Comparison of ENCODE assay signal across 35 mouse cellular contexts in genomic region chr9:73072426-73072825, GRCm38 (mm10). TPM values are rescaled to one million over a fixed set of nuclear protein-coding genes. Genes with fewer than 3 reads are reported as not detected.
DNase-seq lines count a peak whose midpoint lies in the region; ATAC-seq and TF ChIP-seq lines count a peak whose summit lies in the region.
"Had no signal": no experiment of that assay in that cellular context is flagged by ENCODE, and none has a peak within 500 bp of the region (broad histone marks: within the 10 kb centered on the region; RNA-seq: fewer than 3 reads in every experiment).

No protein-coding gene starts in this region.

- H3K9ac ChIP-seq in heart, postnatal 0 days (replicated peaks; ENCODE audit: low read depth, low read length) = no peak overlapping the region
- H3K9ac ChIP-seq: embryonic facial prominence, embryonic 15.5 days; heart, embryonic 13.5 days; hindbrain, embryonic 13.5 days; midbrain, embryonic 12.5 days had no signal

- no peaks in the 10 kb centered on the region for H3K36me3 ChIP-seq in heart, postnatal 0 days (replicated peaks; ENCODE audit: control insufficient read depth, insufficient read depth, low read length)
- no peaks in the 10 kb centered on the region for H3K36me3 ChIP-seq in heart, embryonic 10.5 days
- H3K36me3 ChIP-seq in megakaryocyte, embryonic 14.5 days (replicated peaks; ENCODE audit: low read length) = peaks cover 47% of the 10 kb centered on the region
- H3K36me3 ChIP-seq: embryonic facial prominence, embryonic 15.5 days; heart, embryonic 13.5 days; hindbrain, embryonic 13.5 days; midbrain, embryonic 12.5 days had no signal

- no peak for DNase-seq in heart, postnatal 0 days (ENCODE audit: low spot score)
- DNase-seq in heart, embryonic 10.5 days (ENCODE audit: low spot score) = no peak
- DNase-seq in thymus, postnatal 0 days (ENCODE audit: low spot score) = peak; percentile 32
- no peak for DNase-seq in thymus, postnatal 10 days (ENCODE audit: low spot score in 2 of 2)
- DNase-seq in cerebellum, postnatal 14 days = no peak
- no peak for DNase-seq in lung, adult 18-20 months
- DNase-seq: adrenal gland, adult 8-10 months; cerebellum, adult 8-10 months; gastrocnemius, postnatal 14 days; heart, adult 18-20 months; kidney, adult 18-20 months; lung, adult 2 months; retina, postnatal 1 day; right cerebral cortex, postnatal 25 days had no signal

- TF ChIP-seq EP300 in heart, postnatal 0 days (IDR thresholded peaks at IDR 0.05; ENCODE audit: low read depth) = no peak

- H3K27me3 ChIP-seq in heart, postnatal 0 days (ENCODE audit: control insufficient read depth, insufficient read depth, low read length) = no peaks in the 10 kb centered on the region
- no peaks in the 10 kb centered on the region for H3K27me3 ChIP-seq in heart, embryonic 10.5 days (ENCODE audit: insufficient read depth, poor library complexity, severe bottlenecking)
- H3K27me3 ChIP-seq in megakaryocyte, embryonic 14.5 days (replicated peaks) = no peaks in the 10 kb centered on the region
- H3K27me3 ChIP-seq: CH12.LX; embryonic facial prominence, embryonic 15.5 days; heart, embryonic 13.5 days; hindbrain, embryonic 13.5 days; midbrain, embryonic 12.5 days had no signal

- no peak for ATAC-seq in heart, postnatal 0 days (ENCODE audit: insufficient read depth, low read depth)
- ATAC-seq in cerebellum, adult (ENCODE audit: insufficient number of reproducible peaks, low FRiP score, low TSS enrichment) = no peak
- ATAC-seq: forebrain, embryonic 16.5 days had no signal

- no peaks in the 10 kb centered on the region for H3K9me3 ChIP-seq in heart, postnatal 0 days (replicated peaks; ENCODE audit: control insufficient read depth, low read length)
- H3K9me3 ChIP-seq in heart, embryonic 10.5 days = no peaks in the 10 kb centered on the region
- H3K9me3 ChIP-seq in megakaryocyte, embryonic 14.5 days = no peaks in the 10 kb centered on the region
- H3K9me3 ChIP-seq: embryonic facial prominence, embryonic 15.5 days; G1E; heart, embryonic 13.5 days; hindbrain, embryonic 13.5 days; midbrain, embryonic 12.5 days had no signal

- H3K4me2 ChIP-seq in heart, postnatal 0 days (ENCODE audit: low read depth, low read length) = no peak overlapping the region
- H3K4me2 ChIP-seq: embryonic facial prominence, embryonic 15.5 days; heart, embryonic 13.5 days; hindbrain, embryonic 13.5 days; midbrain, embryonic 12.5 days had no signal

- peak overlapping the region; percentile 15; the same call in 1 of the 2 replicates for H3K27ac ChIP-seq in heart, postnatal 0 days (ENCODE audit: low read depth)
- no peak overlapping the region for H3K27ac ChIP-seq in heart, embryonic 10.5 days
- H3K27ac ChIP-seq: embryonic facial prominence, embryonic 15.5 days; heart, embryonic 13.5 days; hindbrain, embryonic 13.5 days; left cerebral cortex, adult 2 months; midbrain, embryonic 12.5 days had no signal

- H3K4me3 ChIP-seq in heart, postnatal 0 days (ENCODE audit: low read depth, low read length) = no peak overlapping the region
- no peak overlapping the region for H3K4me3 ChIP-seq in heart, embryonic 10.5 days
- H3K4me3 ChIP-seq in megakaryocyte, embryonic 14.5 days (replicated peaks) = peak overlapping the region; percentile 82
- H3K4me3 ChIP-seq: embryonic facial prominence, embryonic 15.5 days; heart, embryonic 13.5 days; hindbrain, embryonic 13.5 days; left cerebral cortex, adult 2 months; midbrain, embryonic 12.5 days had no signal

- no peak for TF ChIP-seq CTCF in heart, postnatal 0 days (IDR thresholded peaks at IDR 0.05; ENCODE audit: low read depth)

- H3K4me1 ChIP-seq in heart, postnatal 0 days (ENCODE audit: control insufficient read depth, insufficient read depth) = peaks cover 9% of the 10 kb centered on the region
- peaks cover 24% of the 10 kb centered on the region for H3K4me1 ChIP-seq in heart, embryonic 10.5 days
- H3K4me1 ChIP-seq in megakaryocyte, embryonic 14.5 days = peaks cover 80% of the 10 kb centered on the region

- 68% methylated on average over 8 of the region's 8 CpGs for WGBS in heart, postnatal 0 days
- 73% methylated on average over 8 of the region's 8 CpGs for WGBS in heart, embryonic 10.5 days

RNA-seq across cellular contexts. Expression of gene Rab27a, which starts 27.8 kb away (rescaled TPM):
- total RNA-seq in heart, postnatal 0 days (2014; rRNA removed; ENCODE audit: low replicate concordance) = 3.1 and 4.0 TPM in 2 replicates
- polyA plus RNA-seq in heart, postnatal 0 days (2015; fragmentation: Nextera tagmentation; extraction: Ambion mirVana) = 1.7 and 2.7 TPM in 2 replicates
- polyA plus RNA-seq in heart, embryonic 10.5 days (2016; fragmentation: Nextera tagmentation; extraction: Ambion mirVana) = 3.5 and 5.3 TPM in 2 replicates
- polyA plus RNA-seq in thymus, postnatal 0 days (2015; fragmentation: Nextera tagmentation; extraction: Ambion mirVana) = 41.8 and 43.9 TPM in 2 replicates
- polyA plus RNA-seq in megakaryocyte, embryonic 14.5 days (2012; ENCODE audit: insufficient read depth, low replicate concordance) = 2.8 and 34.3 TPM in 2 replicates

RNA-seq across cellular contexts. Expression of gene Khdc3, which starts 29.2 kb away (rescaled TPM):
- not detected in 2 replicates for total RNA-seq in heart, postnatal 0 days (2014; rRNA removed; ENCODE audit: low replicate concordance)
- not detected in 2 replicates for polyA plus RNA-seq in heart, postnatal 0 days (2015; fragmentation: Nextera tagmentation; extraction: Ambion mirVana)
- not detected in 2 replicates for polyA plus RNA-seq in heart, embryonic 10.5 days (2016; fragmentation: Nextera tagmentation; extraction: Ambion mirVana)
- 0.60 and 0.64 TPM in 2 replicates for polyA plus RNA-seq in thymus, postnatal 0 days (2015; fragmentation: Nextera tagmentation; extraction: Ambion mirVana)
- polyA plus RNA-seq in megakaryocyte, embryonic 14.5 days (2012; ENCODE audit: insufficient read depth, low replicate concordance) = 0.10 TPM in 1 of 2 replicates, not detected in the other
- total RNA-seq: gastrocnemius, postnatal 14 days; heart, postnatal 25 days; monocyte, adult 5-6 weeks had no signal
- polyA plus RNA-seq: embryonic facial prominence, embryonic 15.5 days; forebrain, embryonic 16.5 days; heart, embryonic 13.5 days; hindbrain, embryonic 13.5 days; kidney, embryonic 16.5 days; midbrain, embryonic 12.5 days; neural tube, embryonic 11.5 days; stomach, postnatal 0 days had no signal

RNA-seq across cellular contexts. Expression of gene Gm20509, which starts 29.8 kb away (rescaled TPM):
- total RNA-seq in heart, postnatal 0 days (2014; rRNA removed; ENCODE audit: low replicate concordance) = not detected in 2 replicates
- not detected in 2 replicates for polyA plus RNA-seq in heart, postnatal 0 days (2015; fragmentation: Nextera tagmentation; extraction: Ambion mirVana)
- not detected in 2 replicates for polyA plus RNA-seq in heart, embryonic 10.5 days (2016; fragmentation: Nextera tagmentation; extraction: Ambion mirVana)
- polyA plus RNA-seq in thymus, postnatal 0 days (2015; fragmentation: Nextera tagmentation; extraction: Ambion mirVana) = not detected in 2 replicates
- polyA plus RNA-seq in megakaryocyte, embryonic 14.5 days (2012; ENCODE audit: insufficient read depth, low replicate concordance) = 1.8 TPM in 1 of 2 replicates, not detected in the other
- total RNA-seq: CH12.LX; G1E; gastrocnemius, postnatal 14 days; heart, adult 18-20 months; heart, postnatal 25 days; layer of hippocampus, postnatal 10 days; left cerebral cortex, adult 2 months; left cerebral cortex, postnatal 36 days had no signal
- polyA plus RNA-seq: activated CD4-positive, CD25-positive, alpha-beta regulatory T cell, adult 4 months; embryonic facial prominence, embryonic 15.5 days; forebrain, embryonic 16.5 days; G1E; heart, embryonic 13.5 days; hindbrain, embryonic 13.5 days; inflammation-experienced regulatory T-cells, adult 6 months; kidney, embryonic 16.5 days; large intestine, adult 2 months; limb, embryonic 14.5 days; lung, adult 2 months; midbrain, embryonic 12.5 days; neural tube, embryonic 11.5 days; stomach, postnatal 0 days had no signal

RNA-seq across cellular contexts. Expression of gene Pigb, which starts 32.2 kb away (rescaled TPM):
- 3.0 and 8.8 TPM in 2 replicates for total RNA-seq in heart, postnatal 0 days (2014; rRNA removed; ENCODE audit: low replicate concordance)
- 1.9 and 2.5 TPM in 2 replicates for polyA plus RNA-seq in heart, postnatal 0 days (2015; fragmentation: Nextera tagmentation; extraction: Ambion mirVana)
- 10.9 and 13.2 TPM in 2 replicates for polyA plus RNA-seq in heart, embryonic 10.5 days (2016; fragmentation: Nextera tagmentation; extraction: Ambion mirVana)
- polyA plus RNA-seq in thymus, postnatal 0 days (2015; fragmentation: Nextera tagmentation; extraction: Ambion mirVana) = 6.3 and 6.9 TPM in 2 replicates
- 0.79 and 1.1 TPM in 2 replicates for polyA plus RNA-seq in megakaryocyte, embryonic 14.5 days (2012; ENCODE audit: insufficient read depth, low replicate concordance)

RNA-seq across cellular contexts. Expression of gene Rsl24d1, which starts 40.8 kb away (rescaled TPM):
- total RNA-seq in heart, postnatal 0 days (2014; rRNA removed; ENCODE audit: low replicate concordance) = 51.6 and 65.0 TPM in 2 replicates
- polyA plus RNA-seq in heart, postnatal 0 days (2015; fragmentation: Nextera tagmentation; extraction: Ambion mirVana) = 70.4 and 71.4 TPM in 2 replicates
- polyA plus RNA-seq in heart, embryonic 10.5 days (2016; fragmentation: Nextera tagmentation; extraction: Ambion mirVana) = 101 and 124 TPM in 2 replicates
- 159 and 161 TPM in 2 replicates for polyA plus RNA-seq in thymus, postnatal 0 days (2015; fragmentation: Nextera tagmentation; extraction: Ambion mirVana)
- 5.5 TPM in 1 of 2 replicates, not detected in the other for polyA plus RNA-seq in megakaryocyte, embryonic 14.5 days (2012; ENCODE audit: insufficient read depth, low replicate concordance)
